Mouse (Mus musculus): ENCODE results near the gene Il27. TPM values are rescaled to one million over a fixed set of nuclear protein-coding genes. Genes with fewer than 3 reads are reported as not detected.

Gene Il27
- polyA plus RNA-seq, 1 experiment from 2014 or later, result not detected

- DNase-seq (ENCODE audit: low spot score), result no peak
- H3K4me2 ChIP-seq (ENCODE audit: low read depth, severe bottlenecking), result no peak overlapping the region
- H3K9ac ChIP-seq (ENCODE audit: low read length), result no peak overlapping the region
- ATAC-seq (ENCODE audit: insufficient number of reproducible peaks, low FRiP score, low TSS enrichment, low read depth), result no peak
- H3K27me3 ChIP-seq (ENCODE audit: control insufficient read depth, insufficient read depth, low read length), result no peaks in the 10 kb centered on the region
- no peak overlapping the region for H3K27ac ChIP-seq (replicated peaks; ENCODE audit: low read depth, low read length)
- no peak overlapping the region for H3K4me3 ChIP-seq (ENCODE audit: low read depth, low read length)
- 72% methylated on average over 3 of the region's 3 CpGs for WGBS
- H3K36me3 ChIP-seq (ENCODE audit: control insufficient read depth, insufficient read depth, low read length), result no peaks in the 10 kb centered on the region
- H3K4me1 ChIP-seq (ENCODE audit: control insufficient read depth, insufficient read depth, low read length), result no peaks in the 10 kb centered on the region
- H3K9me3 ChIP-seq (ENCODE audit: control insufficient read depth, low read length), result no peaks in the 10 kb centered on the region
These were observed 22.0 kb upstream of the Il27 start for GRCm38 (mm10) chr7:126616707-126617106.

- Histone ChIP-seq H3K4me3 (ENCODE audit: low read depth, low read length) (no peak overlapping the region), H3K4me2 (ENCODE audit: low read depth, severe bottlenecking) (no peak overlapping the region), H3K9ac (ENCODE audit: low read length) (no peak overlapping the region), H3K27ac (replicated peaks; ENCODE audit: low read depth, low read length) (no peak overlapping the region), H3K9me3 (ENCODE audit: control insufficient read depth, low read length) (no peaks in the 10 kb centered on the region), H3K36me3 (ENCODE audit: control insufficient read depth, insufficient read depth, low read length) (no peaks in the 10 kb centered on the region), H3K27me3 (ENCODE audit: control insufficient read depth, insufficient read depth, low read length) (no peaks in the 10 kb centered on the region), H3K4me1 (ENCODE audit: control insufficient read depth, insufficient read depth, low read length) (no peaks in the 10 kb centered on the region)
- 73% methylated on average over 3 of the region's 3 CpGs for WGBS
- DNase-seq (ENCODE audit: low spot score) (no peak), ATAC-seq (ENCODE audit: insufficient number of reproducible peaks, low FRiP score, low TSS enrichment, low read depth) (no peak)
These were observed 18.0 kb upstream of the Il27 start for GRCm38 (mm10) chr7:126612736-126613135.

GRCm38 (mm10) chr7:126607796-126608195 lies 13.1 kb upstream of the Il27 start:
- DNase-seq (ENCODE audit: low spot score) (no peak), ATAC-seq (ENCODE audit: insufficient number of reproducible peaks, low FRiP score, low TSS enrichment, low read depth) (no peak)
- no peak overlapping the region for H3K4me3 ChIP-seq (ENCODE audit: low read depth, low read length)
- no peak overlapping the region for H3K27ac ChIP-seq (replicated peaks; ENCODE audit: low read depth, low read length)
- no peaks in the 10 kb centered on the region for H3K9me3 ChIP-seq (ENCODE audit: control insufficient read depth, low read length)
- no peaks in the 10 kb centered on the region for H3K36me3 ChIP-seq (ENCODE audit: control insufficient read depth, insufficient read depth, low read length)
- no peak overlapping the region for H3K9ac ChIP-seq (ENCODE audit: low read length)
- H3K4me1 ChIP-seq (ENCODE audit: control insufficient read depth, insufficient read depth, low read length), result no peaks in the 10 kb centered on the region
- no peak overlapping the region for H3K4me2 ChIP-seq (ENCODE audit: low read depth, severe bottlenecking)
- 87% methylated on average over 5 of the region's 5 CpGs for WGBS
- H3K27me3 ChIP-seq (ENCODE audit: control insufficient read depth, insufficient read depth, low read length), result no peaks in the 10 kb centered on the region

GRCm38 (mm10) chr7:126607064-126607463 lies 12.3 kb upstream of the Il27 start:
- Histone ChIP-seq H3K4me3 (ENCODE audit: low read depth, low read length) (no peak overlapping the region), H3K27me3 (ENCODE audit: control insufficient read depth, insufficient read depth, low read length) (no peaks in the 10 kb centered on the region), H3K27ac (replicated peaks; ENCODE audit: low read depth, low read length) (no peak overlapping the region), H3K4me1 (ENCODE audit: control insufficient read depth, insufficient read depth, low read length) (no peaks in the 10 kb centered on the region), H3K4me2 (ENCODE audit: low read depth, severe bottlenecking) (no peak overlapping the region), H3K9ac (ENCODE audit: low read length) (no peak overlapping the region), H3K36me3 (ENCODE audit: control insufficient read depth, insufficient read depth, low read length) (no peaks in the 10 kb centered on the region), H3K9me3 (ENCODE audit: control insufficient read depth, low read length) (no peaks in the 10 kb centered on the region)
- WGBS, result 81% methylated on average over 3 of the region's 3 CpGs
- DNase-seq (ENCODE audit: low spot score) (no peak), ATAC-seq (ENCODE audit: insufficient number of reproducible peaks, low FRiP score, low TSS enrichment, low read depth) (no peak)

GRCm38 (mm10) chr7:126606611-126607010 lies 11.9 kb upstream of the Il27 start:
- no peaks in the 10 kb centered on the region for H3K27me3 ChIP-seq (ENCODE audit: control insufficient read depth, insufficient read depth, low read length)
- no peak overlapping the region for H3K9ac ChIP-seq (ENCODE audit: low read length)
- H3K4me2 ChIP-seq (ENCODE audit: low read depth, severe bottlenecking), result no peak overlapping the region
- no peak for DNase-seq (ENCODE audit: low spot score)
- no peak for ATAC-seq (ENCODE audit: insufficient number of reproducible peaks, low FRiP score, low TSS enrichment, low read depth)
- no peaks in the 10 kb centered on the region for H3K36me3 ChIP-seq (ENCODE audit: control insufficient read depth, insufficient read depth, low read length)
- no peak overlapping the region for H3K27ac ChIP-seq (replicated peaks; ENCODE audit: low read depth, low read length)
- no peak overlapping the region for H3K4me3 ChIP-seq (ENCODE audit: low read depth, low read length)
- no peaks in the 10 kb centered on the region for H3K9me3 ChIP-seq (ENCODE audit: control insufficient read depth, low read length)
- H3K4me1 ChIP-seq (ENCODE audit: control insufficient read depth, insufficient read depth, low read length), result no peaks in the 10 kb centered on the region
- WGBS, result 83% methylated on average over 5 of the region's 5 CpGs

GRCm38 (mm10) chr7:126602650-126603049 lies 7.9 kb upstream of the Il27 start:
- Histone ChIP-seq H3K27me3 (ENCODE audit: control insufficient read depth, insufficient read depth, low read length) (no peaks in the 10 kb centered on the region), H3K4me3 (ENCODE audit: low read depth, low read length) (no peak overlapping the region), H3K9me3 (ENCODE audit: control insufficient read depth, low read length) (no peaks in the 10 kb centered on the region), H3K4me1 (ENCODE audit: control insufficient read depth, insufficient read depth, low read length) (no peaks in the 10 kb centered on the region), H3K4me2 (ENCODE audit: low read depth, severe bottlenecking) (no peak overlapping the region), H3K27ac (replicated peaks; ENCODE audit: low read depth, low read length) (no peak overlapping the region), H3K9ac (ENCODE audit: low read length) (no peak overlapping the region), H3K36me3 (ENCODE audit: control insufficient read depth, insufficient read depth, low read length) (no peaks in the 10 kb centered on the region)
- 83% methylated on average over 3 of the region's 3 CpGs for WGBS
- DNase-seq (ENCODE audit: low spot score) (no peak), ATAC-seq (ENCODE audit: insufficient number of reproducible peaks, low FRiP score, low TSS enrichment, low read depth) (no peak)

GRCm38 (mm10) chr7:126601896-126602295 lies 7.2 kb upstream of the Il27 start:
- Histone ChIP-seq H3K9ac (ENCODE audit: low read length) (no peak overlapping the region), H3K27me3 (ENCODE audit: control insufficient read depth, insufficient read depth, low read length) (no peaks in the 10 kb centered on the region), H3K4me1 (ENCODE audit: control insufficient read depth, insufficient read depth, low read length) (no peaks in the 10 kb centered on the region), H3K4me2 (ENCODE audit: low read depth, severe bottlenecking) (no peak overlapping the region), H3K36me3 (ENCODE audit: control insufficient read depth, insufficient read depth, low read length) (no peaks in the 10 kb centered on the region), H3K4me3 (ENCODE audit: low read depth, low read length) (no peak overlapping the region), H3K9me3 (ENCODE audit: control insufficient read depth, low read length) (no peaks in the 10 kb centered on the region), H3K27ac (replicated peaks; ENCODE audit: low read depth, low read length) (no peak overlapping the region)
- 47% methylated on average over 5 of the region's 5 CpGs for WGBS
- no peak for ATAC-seq (ENCODE audit: insufficient number of reproducible peaks, low FRiP score, low TSS enrichment, low read depth)
- DNase-seq (ENCODE audit: low spot score), result no peak

- Histone ChIP-seq H3K36me3 (ENCODE audit: control insufficient read depth, insufficient read depth, low read length) (no peaks in the 10 kb centered on the region), H3K27ac (replicated peaks; ENCODE audit: low read depth, low read length) (no peak overlapping the region), H3K9ac (ENCODE audit: low read length) (no peak overlapping the region), H3K4me1 (ENCODE audit: control insufficient read depth, insufficient read depth, low read length) (no peaks in the 10 kb centered on the region), H3K27me3 (ENCODE audit: control insufficient read depth, insufficient read depth, low read length) (no peaks in the 10 kb centered on the region), H3K4me3 (ENCODE audit: low read depth, low read length) (no peak overlapping the region), H3K9me3 (ENCODE audit: control insufficient read depth, low read length) (no peaks in the 10 kb centered on the region), H3K4me2 (ENCODE audit: low read depth, severe bottlenecking) (no peak overlapping the region)
- ATAC-seq (ENCODE audit: insufficient number of reproducible peaks, low FRiP score, low TSS enrichment, low read depth) (no peak), DNase-seq (ENCODE audit: low spot score) (no peak)
- WGBS, result 85% methylated on average over 6 of the region's 6 CpGs
These were observed 4.2 kb upstream of the Il27 start for GRCm38 (mm10) chr7:126598919-126599318.

GRCm38 (mm10) chr7:126596414-126596813 lies 1.7 kb upstream of the Il27 start:
- 65% methylated on average over 6 of the region's 6 CpGs for WGBS
- H3K36me3 ChIP-seq (ENCODE audit: control insufficient read depth, insufficient read depth, low read length), result no peaks in the 10 kb centered on the region

More at GRCm38 (mm10) chr7:126596414-126596813, 1.7 kb upstream of the Il27 start:
- DNase-seq (ENCODE audit: low spot score) (no peak), ATAC-seq (ENCODE audit: insufficient number of reproducible peaks, low FRiP score, low TSS enrichment, low read depth) (no peak)
- H3K4me2 ChIP-seq (ENCODE audit: low read depth, severe bottlenecking), result no peak overlapping the region
- no peaks in the 10 kb centered on the region for H3K4me1 ChIP-seq (ENCODE audit: control insufficient read depth, insufficient read depth, low read length)
- H3K27me3 ChIP-seq (ENCODE audit: control insufficient read depth, insufficient read depth, low read length), result no peaks in the 10 kb centered on the region
- H3K4me3 ChIP-seq (ENCODE audit: low read depth, low read length), result no peak overlapping the region
- H3K9ac ChIP-seq (ENCODE audit: low read length), result no peak overlapping the region
- H3K9me3 ChIP-seq (ENCODE audit: control insufficient read depth, low read length), result no peaks in the 10 kb centered on the region
- no peak overlapping the region for H3K27ac ChIP-seq (replicated peaks; ENCODE audit: low read depth, low read length)

All from limb, embryonic 11.5 days (tissue).